In the genomic region with DNA sequence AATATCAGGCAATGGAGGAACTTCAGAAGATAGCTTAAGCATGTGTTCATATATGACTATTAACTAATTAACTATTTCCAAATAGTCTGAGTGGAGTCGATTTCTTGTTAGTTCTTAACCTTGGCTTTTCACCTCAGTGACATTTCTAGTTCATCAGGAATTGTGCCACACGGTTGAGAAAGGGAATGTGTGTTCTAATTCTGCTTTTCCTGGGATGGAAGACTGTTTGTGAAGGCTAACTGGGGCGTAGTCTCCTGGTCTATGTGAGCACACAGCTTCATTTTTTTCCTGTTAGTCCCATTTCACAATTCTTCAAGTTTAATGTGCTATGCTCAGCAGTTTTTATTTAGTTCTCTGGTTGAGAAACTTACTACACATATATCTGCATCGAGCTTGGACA, we compare ENCODE assay signal across 35 mouse cellular contexts.
"Had no signal": no experiment of that assay in that cellular context is flagged by ENCODE, and none has a peak within 500 bp of the region (broad histone marks: within the 10 kb centered on the region; RNA-seq: fewer than 3 reads in every experiment).

No protein-coding gene starts in this region.

- H3K27me3 ChIP-seq: heart, embryonic 12.5 days; heart, embryonic 13.5 days; heart, embryonic 15.5 days; hindbrain, embryonic 12.5 days; hindbrain, embryonic 13.5 days; hindbrain, embryonic 15.5 days; intestine, embryonic 15.5 days; kidney, embryonic 15.5 days had no signal

- H3K9me3 ChIP-seq: heart, embryonic 13.5 days; heart, embryonic 15.5 days; hindbrain, embryonic 10.5 days; hindbrain, embryonic 12.5 days; hindbrain, embryonic 13.5 days; hindbrain, embryonic 15.5 days; intestine, embryonic 15.5 days; kidney, embryonic 15.5 days had no signal

- H3K9ac ChIP-seq: heart, embryonic 12.5 days; heart, embryonic 13.5 days; heart, embryonic 15.5 days; hindbrain, embryonic 12.5 days; hindbrain, embryonic 13.5 days; hindbrain, embryonic 14.5 days; hindbrain, embryonic 15.5 days; intestine, embryonic 15.5 days; kidney, embryonic 15.5 days had no signal

- H3K4me2 ChIP-seq: heart, embryonic 11.5 days; heart, embryonic 12.5 days; heart, embryonic 13.5 days; heart, embryonic 15.5 days; hindbrain, embryonic 12.5 days; hindbrain, embryonic 13.5 days; hindbrain, embryonic 14.5 days; hindbrain, embryonic 15.5 days; intestine, embryonic 15.5 days; kidney, embryonic 15.5 days had no signal

- DNase-seq: heart, postnatal 10 days; heart, postnatal 14 days; heart, postnatal 36 days; heart, postnatal 4 days; kidney, adult 11 months; kidney, adult 18-20 months; kidney, adult 2 months; kidney, adult 8-10 months; kidney, adult 9 months; kidney, postnatal 10 days; kidney, postnatal 14 days; kidney, postnatal 25 days; kidney, postnatal 36 days; kidney, postnatal 4 days; layer of hippocampus, adult 9-11 months; layer of hippocampus, postnatal 36 days had no signal

- H3K4me3 ChIP-seq: heart, embryonic 12.5 days; heart, embryonic 13.5 days; heart, embryonic 15.5 days; hindbrain, embryonic 10.5 days; hindbrain, embryonic 12.5 days; hindbrain, embryonic 13.5 days; hindbrain, embryonic 15.5 days; intestine, embryonic 15.5 days; kidney, embryonic 15.5 days; layer of hippocampus, adult 2 months; left cerebral cortex, adult 2 months had no signal

- H3K27ac ChIP-seq: heart, embryonic 13.5 days; heart, embryonic 15.5 days; hindbrain, embryonic 10.5 days; hindbrain, embryonic 12.5 days; hindbrain, embryonic 13.5 days; hindbrain, embryonic 14.5 days; hindbrain, embryonic 15.5 days; hindbrain, postnatal 0 days; intestine, embryonic 15.5 days; kidney, embryonic 15.5 days; kidney, postnatal 0 days; layer of hippocampus, adult 2 months; left cerebral cortex, adult 2 months had no signal

- H3K36me3 ChIP-seq: heart, embryonic 12.5 days; heart, embryonic 13.5 days; heart, embryonic 15.5 days; hindbrain, embryonic 12.5 days; hindbrain, embryonic 13.5 days; hindbrain, embryonic 15.5 days; intestine, embryonic 15.5 days; kidney, embryonic 15.5 days had no signal

- ATAC-seq: hindbrain, embryonic 16.5 days; hindbrain, postnatal 0 days; inflammation-experienced regulatory T-cells, adult 6 months; intestine, embryonic 15.5 days; intestine, embryonic 16.5 days; intestine, postnatal 0 days had no signal
